Mouse (Mus musculus): ENCODE data around the gene Lbhd1. TPM values are rescaled to one million over a fixed set of nuclear protein-coding genes. Genes with fewer than 3 reads are reported as not detected.
A peak's percentile ranks its signal among the peaks of the same experiment; 100 is the strongest.

Gene Lbhd1
- polyA plus RNA-seq, 1 experiment = 3.0 TPM

GRCm38 (mm10) chr19:8930771-8931170 lies 47.2 kb downstream of the Lbhd1 start:
- peaks cover 4% of the 10 kb centered on the region; the same call in 1 of the 2 replicates for H3K36me3 ChIP-seq (ENCODE audit: control insufficient read depth, insufficient read depth, low read length)
- H3K27ac ChIP-seq (ENCODE audit: control insufficient read depth, insufficient read depth, low read length) = no peak overlapping the region
- no peaks in the 10 kb centered on the region for H3K27me3 ChIP-seq (ENCODE audit: control insufficient read depth, insufficient read depth, low read length)
- TF ChIP-seq POLR2A (IDR thresholded peaks at IDR 0.05; ENCODE audit: control insufficient read depth, extremely low read depth, insufficient read depth, low read length, poor library complexity) (no peak), CTCF (IDR thresholded peaks at IDR 0.05; ENCODE audit: borderline replicate concordance, control insufficient read depth, extremely low read depth, insufficient read depth, low read length, poor library complexity) (no peak)
- no peak for DNase-seq
- peaks cover 15% of the 10 kb centered on the region for H3K4me1 ChIP-seq (replicated peaks; ENCODE audit: control insufficient read depth, insufficient read depth, low read length)
- WGBS = 89% methylated on average over 7 of the region's 7 CpGs
- no peak overlapping the region for H3K4me3 ChIP-seq (ENCODE audit: control insufficient read depth, insufficient read depth, low read length)

- Histone ChIP-seq H3K27me3 (ENCODE audit: control insufficient read depth, insufficient read depth, low read length) (no peaks in the 10 kb centered on the region), H3K4me1 (replicated peaks; ENCODE audit: control insufficient read depth, insufficient read depth, low read length) (peaks cover 9% of the 10 kb centered on the region), H3K36me3 (ENCODE audit: control insufficient read depth, insufficient read depth, low read length) (peaks cover 10% of the 10 kb centered on the region; the same call in 1 of the 2 replicates), H3K27ac (ENCODE audit: control insufficient read depth, insufficient read depth, low read length) (no peak overlapping the region), H3K4me3 (ENCODE audit: control insufficient read depth, insufficient read depth, low read length) (no peak overlapping the region)
- TF ChIP-seq CTCF (IDR thresholded peaks at IDR 0.05; ENCODE audit: borderline replicate concordance, control insufficient read depth, extremely low read depth, insufficient read depth, low read length, poor library complexity) (no peak), POLR2A (IDR thresholded peaks at IDR 0.05; ENCODE audit: control insufficient read depth, extremely low read depth, insufficient read depth, low read length, poor library complexity) (no peak)
- WGBS = 94% methylated on average over 2 of the region's 2 CpGs
- DNase-seq = no peak
These were observed 53.2 kb downstream of the Lbhd1 start for GRCm38 (mm10) chr19:8936736-8937135.

DNA sequence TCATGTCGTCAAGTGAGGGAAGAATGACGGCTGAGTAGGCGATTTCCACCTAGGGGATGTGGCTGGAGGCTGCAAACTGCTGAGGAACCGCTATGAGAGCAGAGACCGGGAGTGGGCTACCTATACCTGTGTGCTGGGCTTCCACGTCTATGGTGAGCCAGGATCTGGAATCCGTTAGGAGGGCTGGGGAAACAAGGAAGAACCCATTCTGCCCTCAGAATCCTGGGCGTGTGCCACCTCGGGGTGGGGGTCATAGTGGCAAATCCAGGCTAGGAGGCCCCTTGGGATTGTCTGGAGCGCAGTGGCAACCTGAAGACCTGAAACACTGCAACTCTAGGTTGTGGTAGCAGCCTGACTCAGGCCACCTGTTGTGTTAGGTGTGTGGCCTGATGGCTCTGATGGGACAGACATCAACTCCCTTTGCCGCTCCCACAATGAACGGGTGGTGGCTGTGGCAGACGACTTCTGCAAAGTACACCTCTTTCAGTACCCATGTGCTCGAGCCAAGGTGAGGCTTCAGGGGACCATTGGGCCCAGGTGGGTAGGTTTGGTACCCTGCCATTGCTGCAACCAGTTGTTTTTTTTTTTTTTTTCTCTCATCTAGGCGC lies 57.1 kb downstream of the Lbhd1 start:
- Histone ChIP-seq H3K4me1 (replicated peaks; ENCODE audit: control insufficient read depth, insufficient read depth, low read length) (peaks cover 21% of the 10 kb centered on the region), H3K36me3 (ENCODE audit: control insufficient read depth, insufficient read depth, low read length) (peaks cover 16% of the 10 kb centered on the region), H3K4me3 (ENCODE audit: control insufficient read depth, insufficient read depth, low read length) (no peak overlapping the region), H3K27ac (ENCODE audit: control insufficient read depth, insufficient read depth, low read length) (no peak overlapping the region), H3K27me3 (ENCODE audit: control insufficient read depth, insufficient read depth, low read length) (no peaks in the 10 kb centered on the region)
- WGBS = 90% methylated on average over 15 of the region's 15 CpGs
- TF ChIP-seq POLR2A (IDR thresholded peaks at IDR 0.05; ENCODE audit: control insufficient read depth, extremely low read depth, insufficient read depth, low read length, poor library complexity) (no peak), CTCF (IDR thresholded peaks at IDR 0.05; ENCODE audit: borderline replicate concordance, control insufficient read depth, extremely low read depth, insufficient read depth, low read length, poor library complexity) (no peak)
- no peak for DNase-seq

GRCm38 (mm10) chr19:8941136-8941514 lies 57.6 kb downstream of the Lbhd1 start:
- H3K4me3 ChIP-seq (ENCODE audit: control insufficient read depth, insufficient read depth, low read length) = peak overlapping the region; percentile 35
- DNase-seq = no peak
- TF ChIP-seq CTCF (IDR thresholded peaks at IDR 0.05; ENCODE audit: borderline replicate concordance, control insufficient read depth, extremely low read depth, insufficient read depth, low read length, poor library complexity) = no peak
- no peak for TF ChIP-seq POLR2A (IDR thresholded peaks at IDR 0.05; ENCODE audit: control insufficient read depth, extremely low read depth, insufficient read depth, low read length, poor library complexity)
- H3K27me3 ChIP-seq (ENCODE audit: control insufficient read depth, insufficient read depth, low read length) = no peaks in the 10 kb centered on the region
- 70% methylated on average over 10 of the region's 10 CpGs for whole genome bisulfite sequencing
- H3K4me1 ChIP-seq (replicated peaks; ENCODE audit: control insufficient read depth, insufficient read depth, low read length) = peaks cover 21% of the 10 kb centered on the region
- peak overlapping the region; percentile 64 for H3K27ac ChIP-seq (ENCODE audit: control insufficient read depth, insufficient read depth, low read length)
- peaks cover 21% of the 10 kb centered on the region for H3K36me3 ChIP-seq (ENCODE audit: control insufficient read depth, insufficient read depth, low read length)

- peak within 1 kb of the TSS; percentile 72 for H3K4me3 ChIP-seq (ENCODE audit: control insufficient read depth, insufficient read depth, low read length)
- DNase-seq = peak; percentile 98
- H3K36me3 ChIP-seq (ENCODE audit: control insufficient read depth, insufficient read depth, low read length) = peaks cover 21% of the 10 kb centered on the region
- H3K27ac ChIP-seq (ENCODE audit: control insufficient read depth, insufficient read depth, low read length) = peak within 1 kb of the TSS; percentile 84
- peaks cover 21% of the 10 kb centered on the region for H3K4me1 ChIP-seq (replicated peaks; ENCODE audit: control insufficient read depth, insufficient read depth, low read length)
- under 1% methylated on average over 64 of the region's 64 CpGs for WGBS
- no peaks in the 10 kb centered on the region for H3K27me3 ChIP-seq (ENCODE audit: control insufficient read depth, insufficient read depth, low read length)
- TF ChIP-seq CTCF (IDR thresholded peaks at IDR 0.05; ENCODE audit: borderline replicate concordance, control insufficient read depth, extremely low read depth, insufficient read depth, low read length, poor library complexity) (0 out of 2 replicates have a peak, but pooled peaks have one; percentile 35), POLR2A (IDR thresholded peaks at IDR 0.05; ENCODE audit: control insufficient read depth, extremely low read depth, insufficient read depth, low read length, poor library complexity) (peak; percentile 79; the same call in 1 of the 2 replicates)
These were observed 58.1 kb downstream of the Lbhd1 start, which contains the start of gene Mta2 for GRCm38 (mm10) chr19:8941515-8942217. Gene Mta2, plus strand, starts transcription at chr19:8941875.

Other genes with a start within 250 kb of the Lbhd1 start
- 0.01 and 0.05 TPM in 2 replicates for gene Chrm1, start 219.9 kb upstream of the Lbhd1 start, polyA plus RNA-seq (2012; rRNA removed)
- gene Slc3a2, start 160.4 kb upstream of the Lbhd1 start, polyA plus RNA-seq (2012; rRNA removed) = 154 and 165 TPM in 2 replicates
- gene Wdr74, start 147.9 kb upstream of the Lbhd1 start, polyA plus RNA-seq (2012; rRNA removed) = 49.2 and 54.7 TPM in 2 replicates
- gene 1700092M07Rik, start 143.0 kb upstream of the Lbhd1 start, polyA plus RNA-seq (2012; rRNA removed) = not detected in 2 replicates
- 128 and 137 TPM in 2 replicates for gene Stx5a, start 142.3 kb upstream of the Lbhd1 start, polyA plus RNA-seq (2012; rRNA removed)
- gene Nxf1, start 126.7 kb upstream of the Lbhd1 start, polyA plus RNA-seq (2012; rRNA removed) = 170 and 191 TPM in 2 replicates
- gene Tmem223, start 112.7 kb upstream of the Lbhd1 start, polyA plus RNA-seq (2012; rRNA removed) = 277 and 363 TPM in 2 replicates
- gene Tmem179b, start 109.3 kb upstream of the Lbhd1 start, polyA plus RNA-seq (2012; rRNA removed) = 168 and 197 TPM in 2 replicates
- 24.9 and 28.7 TPM in 2 replicates for gene Taf6l, start 97.3 kb upstream of the Lbhd1 start, polyA plus RNA-seq (2012; rRNA removed)
- 77.0 and 77.1 TPM in 2 replicates for gene Polr2g, start 85.2 kb upstream of the Lbhd1 start, polyA plus RNA-seq (2012; rRNA removed)
- gene Zbtb3, start 81.2 kb upstream of the Lbhd1 start, polyA plus RNA-seq (2012; rRNA removed) = 3.0 and 3.2 TPM in 2 replicates
- 36.1 and 37.5 TPM in 2 replicates for gene Ttc9c, start 64.4 kb upstream of the Lbhd1 start, polyA plus RNA-seq (2012; rRNA removed)
- 29.3 and 34.3 TPM in 2 replicates for gene Hnrnpul2, start 63.7 kb upstream of the Lbhd1 start, polyA plus RNA-seq (2012; rRNA removed)
- 1.5 and 1.6 TPM in 2 replicates for gene AC129217.1, start 54.0 kb upstream of the Lbhd1 start, polyA plus RNA-seq (2012; rRNA removed)
- 136 and 153 TPM in 2 replicates for gene Bscl2, start 46.3 kb upstream of the Lbhd1 start, polyA plus RNA-seq (2012; rRNA removed)
- gene Gng3, start 44.5 kb upstream of the Lbhd1 start, polyA plus RNA-seq (2012; rRNA removed) = 0.15 TPM in 1 of 2 replicates, not detected in the other
- 1.2 and 1.3 TPM in 2 replicates for gene Lrrn4cl, start 33.0 kb upstream of the Lbhd1 start, polyA plus RNA-seq (2012; rRNA removed)
- gene Ubxn1, start 12.2 kb upstream of the Lbhd1 start, polyA plus RNA-seq (2012; rRNA removed) = 108 and 119 TPM in 2 replicates
- 38.7 and 39.2 TPM in 2 replicates for gene Uqcc3, start 2.8 kb upstream of the Lbhd1 start, polyA plus RNA-seq (2012; rRNA removed)
- not detected in 2 replicates for gene Gm49403, start 198 bp downstream of the Lbhd1 start, polyA plus RNA-seq (2012; rRNA removed)
- 15.3 and 19.1 TPM in 2 replicates for gene 1810009A15Rik, start 5.1 kb downstream of the Lbhd1 start, polyA plus RNA-seq (2012; rRNA removed)
- not detected in 2 replicates for gene Gm49416, start 5.2 kb downstream of the Lbhd1 start, polyA plus RNA-seq (2012; rRNA removed)
- 51.9 and 56.0 TPM in 2 replicates for gene Ints5, start 9.3 kb downstream of the Lbhd1 start, polyA plus RNA-seq (2012; rRNA removed)
- gene Ganab, start 14.3 kb downstream of the Lbhd1 start, polyA plus RNA-seq (2012; rRNA removed) = 203 and 219 TPM in 2 replicates
- 102 and 106 TPM in 2 replicates for gene B3gat3, start 36.6 kb downstream of the Lbhd1 start, polyA plus RNA-seq (2012; rRNA removed)
- gene Rom1, start 45.6 kb downstream of the Lbhd1 start, polyA plus RNA-seq (2012; rRNA removed) = 11.9 and 13.5 TPM in 2 replicates
- 72.3 and 73.1 TPM in 2 replicates for gene Eml3, start 45.8 kb downstream of the Lbhd1 start, polyA plus RNA-seq (2012; rRNA removed)
- gene Mta2, start 58.1 kb downstream of the Lbhd1 start, polyA plus RNA-seq (2012; rRNA removed) = 79.6 and 92.0 TPM in 2 replicates
- 39.4 and 42.0 TPM in 2 replicates for gene Tut1, start 70.1 kb downstream of the Lbhd1 start, polyA plus RNA-seq (2012; rRNA removed)
- gene Eef1g, start 83.3 kb downstream of the Lbhd1 start, polyA plus RNA-seq (2012; rRNA removed) = 251 and 292 TPM in 2 replicates
- gene Ahnak, start 105.6 kb downstream of the Lbhd1 start, polyA plus RNA-seq (2012; rRNA removed) = 6.0 and 7.9 TPM in 2 replicates
- 65.9 and 174 TPM in 2 replicates for gene Scgb1a1, start 204.2 kb downstream of the Lbhd1 start, polyA plus RNA-seq (2012; rRNA removed)